32 mouse cellular contexts compared by ENCODE assay signal in genomic region chr7:81102854-81103253, GRCm38 (mm10). TPM values are rescaled to one million over a fixed set of nuclear protein-coding genes. Genes with fewer than 3 reads are reported as not detected.
DNase-seq lines count a peak whose midpoint lies in the region; ATAC-seq lines count a peak whose summit lies in the region.
"Had no signal": no experiment of that assay in that cellular context is flagged by ENCODE, and none has a peak within 500 bp of the region (broad histone marks: within the 10 kb centered on the region; RNA-seq: fewer than 3 reads in every experiment).

No protein-coding gene starts in this region.

- H3K27me3 ChIP-seq in liver, embryonic 11.5 days (replicated peaks; ENCODE audit: control insufficient read depth, insufficient read depth, low read length) = no peaks in the 10 kb centered on the region
- no peaks in the 10 kb centered on the region for H3K27me3 ChIP-seq in liver, embryonic 16.5 days (ENCODE audit: control insufficient read depth, insufficient read depth, low read depth, low read length)
- H3K27me3 ChIP-seq: CH12.LX; embryonic facial prominence, embryonic 13.5 days; forebrain, embryonic 12.5 days; forebrain, embryonic 15.5 days; heart, embryonic 13.5 days; Patski had no signal

- no peak overlapping the region for H3K4me3 ChIP-seq in liver, embryonic 11.5 days (ENCODE audit: low read depth, low read length)
- H3K4me3 ChIP-seq in liver, embryonic 16.5 days (ENCODE audit: low read depth, low read length) = no peak overlapping the region
- H3K4me3 ChIP-seq: embryonic facial prominence, embryonic 10.5 days; embryonic facial prominence, embryonic 13.5 days; erythroblast, embryonic 14.5 days; forebrain, embryonic 12.5 days; forebrain, embryonic 15.5 days; gastrocnemius, adult 2 months; heart, embryonic 13.5 days had no signal

- H3K9me3 ChIP-seq in liver, embryonic 11.5 days (ENCODE audit: control insufficient read depth, low read length) = no peaks in the 10 kb centered on the region
- H3K9me3 ChIP-seq in liver, embryonic 16.5 days (replicated peaks; ENCODE audit: control insufficient read depth, low read length) = no peaks in the 10 kb centered on the region
- H3K9me3 ChIP-seq: embryonic facial prominence, embryonic 10.5 days; embryonic facial prominence, embryonic 13.5 days; forebrain, embryonic 12.5 days; forebrain, embryonic 15.5 days; G1E; heart, embryonic 13.5 days had no signal

- peak; percentile 47; the same call in 1 of the 2 replicates for ATAC-seq in liver, embryonic 11.5 days (replicated peaks; ENCODE audit: low FRiP score)
- 0 out of 2 replicates have a peak, but pooled peaks have one; percentile 19 for ATAC-seq in liver, embryonic 16.5 days (ENCODE audit: low read depth)
- peak; percentile 66 for ATAC-seq in megakaryocyte-erythroid progenitor cell, adult 5-6 weeks (replicated peaks; ENCODE audit: low FRiP score, low TSS enrichment, poor library complexity, severe bottlenecking)
- ATAC-seq: forebrain, embryonic 15.5 days; hindbrain, postnatal 0 days; inflammation-experienced regulatory T-cells, adult 6 months; Patski had no signal

- 77% methylated on average over 7 of the region's 7 CpGs for WGBS in liver, embryonic 11.5 days
- 55% methylated on average over 7 of the region's 7 CpGs for WGBS in liver, embryonic 16.5 days (ENCODE audit: insufficient replicate concordance)

- H3K36me3 ChIP-seq in liver, embryonic 11.5 days (ENCODE audit: control insufficient read depth, insufficient read depth, low read length) = no peaks in the 10 kb centered on the region
- H3K36me3 ChIP-seq in liver, embryonic 16.5 days (ENCODE audit: control insufficient read depth, insufficient read depth) = no peaks in the 10 kb centered on the region
- H3K36me3 ChIP-seq: embryonic facial prominence, embryonic 10.5 days; embryonic facial prominence, embryonic 13.5 days; forebrain, embryonic 12.5 days; forebrain, embryonic 15.5 days had no signal

- H3K27ac ChIP-seq in liver, embryonic 11.5 days (ENCODE audit: low read depth, low read length) = no peak overlapping the region
- H3K27ac ChIP-seq in liver, embryonic 16.5 days (ENCODE audit: low read length) = no peak overlapping the region
- H3K27ac ChIP-seq: embryonic facial prominence, embryonic 10.5 days; embryonic facial prominence, embryonic 13.5 days; forebrain, embryonic 12.5 days; forebrain, embryonic 15.5 days; gastrocnemius, adult 2 months; heart, embryonic 13.5 days; hindbrain, embryonic 14.5 days; hindbrain, postnatal 0 days had no signal

- H3K4me2 ChIP-seq in liver, embryonic 11.5 days = no peak overlapping the region
- no peak overlapping the region for H3K4me2 ChIP-seq in liver, embryonic 16.5 days (ENCODE audit: low read depth, low read length)
- H3K4me2 ChIP-seq: embryonic facial prominence, embryonic 13.5 days; forebrain, embryonic 12.5 days; forebrain, embryonic 15.5 days; heart, embryonic 13.5 days; hindbrain, embryonic 14.5 days had no signal

- no peaks in the 10 kb centered on the region for H3K4me1 ChIP-seq in liver, embryonic 11.5 days (replicated peaks; ENCODE audit: control insufficient read depth, insufficient read depth, low read length)
- no peaks in the 10 kb centered on the region for H3K4me1 ChIP-seq in liver, embryonic 16.5 days (ENCODE audit: control insufficient read depth, low read depth, low read length)
- H3K4me1 ChIP-seq: embryonic facial prominence, embryonic 13.5 days; forebrain, embryonic 12.5 days; forebrain, embryonic 15.5 days; heart, embryonic 13.5 days had no signal

- DNase-seq in liver, embryonic 11.5 days (ENCODE audit: low spot score) = no peak
- DNase-seq in liver = no peak
- DNase-seq in kidney, adult 9 months = no peak
- DNase-seq in frontal cortex, postnatal 10 days (ENCODE audit: low spot score in 2 of 2) = no peak
- DNase-seq: adrenal gland, adult 2 months; adrenal gland, postnatal 14 days; B cell, adult 2 months; cerebellum, adult 11-12 months; cerebellum, adult 8-10 months; cerebellum, postnatal 10 days; cerebellum, postnatal 36 days; embryo, embryonic 11 days; gastrocnemius, adult 2 months; gastrocnemius, postnatal 14 days; heart, adult 18-20 months; heart, postnatal 14 days; heart, postnatal 4 days had no signal

- no peak overlapping the region for H3K9ac ChIP-seq in liver, embryonic 11.5 days (ENCODE audit: low read depth, low read length)
- no peak overlapping the region for H3K9ac ChIP-seq in liver, embryonic 16.5 days (ENCODE audit: low read depth, low read length)
- H3K9ac ChIP-seq: embryonic facial prominence, embryonic 13.5 days; forebrain, embryonic 12.5 days; forebrain, embryonic 15.5 days; heart, embryonic 13.5 days; hindbrain, embryonic 14.5 days had no signal

RNA-seq across cellular contexts. Expression of gene Slc28a1, which starts 11.7 kb away (rescaled TPM):
- polyA plus RNA-seq in liver, embryonic 11.5 days (2014; fragmentation: Nextera tagmentation; extraction: Ambion mirVana) = 0.58 and 0.67 TPM in 2 replicates
- 0.90 and 0.96 TPM in 2 replicates for polyA plus RNA-seq in liver, embryonic 16.5 days (2015; fragmentation: Nextera tagmentation; extraction: Ambion mirVana)
- not detected in 2 replicates for total RNA-seq in megakaryocyte-erythroid progenitor cell, adult 5-6 weeks (2014; fragmentation: Nextera tagmentation)
- total RNA-seq in megakaryocyte-erythroid progenitor cell, adult 5-6 weeks (2017) = not detected in 2 replicates
- total RNA-seq: G1E had no signal
- polyA plus RNA-seq: adrenal gland, adult 2 months; embryonic facial prominence, embryonic 13.5 days; erythroblast, embryonic 14.5 days; forebrain, embryonic 12.5 days; forebrain, embryonic 15.5 days; G1E; hindbrain, embryonic 11.5 days; hindbrain, embryonic 14.5 days; inflammation-experienced regulatory T-cells, adult 6 months; Patski had no signal

RNA-seq across cellular contexts. Expression of gene Alpk3, which starts 45.5 kb away (rescaled TPM):
- polyA plus RNA-seq in liver, embryonic 11.5 days (2014; fragmentation: Nextera tagmentation; extraction: Ambion mirVana) = 0.16 and 0.33 TPM in 2 replicates
- polyA plus RNA-seq in liver, embryonic 16.5 days (2015; fragmentation: Nextera tagmentation; extraction: Ambion mirVana) = 0.09 and 0.20 TPM in 2 replicates
- 0.07 TPM in 1 of 2 replicates, not detected in the other for total RNA-seq in megakaryocyte-erythroid progenitor cell, adult 5-6 weeks (2014; fragmentation: Nextera tagmentation)
- 0.28 TPM in 1 of 2 replicates, not detected in the other for total RNA-seq in megakaryocyte-erythroid progenitor cell, adult 5-6 weeks (2017)
- polyA plus RNA-seq: Patski had no signal
